Mouse (Mus musculus): ENCODE results near the gene 4930558K02Rik. TPM values are rescaled to one million over a fixed set of nuclear protein-coding genes. Genes with fewer than 3 reads are reported as not detected.
A peak's percentile ranks its signal among the peaks of the same experiment; 100 is the strongest.

Gene 4930558K02Rik
- total RNA-seq (2021), result not detected
- long read RNA-seq, experiment 1, result 0 reads
- long read RNA-seq, experiment 2, result 0 reads

DNA sequence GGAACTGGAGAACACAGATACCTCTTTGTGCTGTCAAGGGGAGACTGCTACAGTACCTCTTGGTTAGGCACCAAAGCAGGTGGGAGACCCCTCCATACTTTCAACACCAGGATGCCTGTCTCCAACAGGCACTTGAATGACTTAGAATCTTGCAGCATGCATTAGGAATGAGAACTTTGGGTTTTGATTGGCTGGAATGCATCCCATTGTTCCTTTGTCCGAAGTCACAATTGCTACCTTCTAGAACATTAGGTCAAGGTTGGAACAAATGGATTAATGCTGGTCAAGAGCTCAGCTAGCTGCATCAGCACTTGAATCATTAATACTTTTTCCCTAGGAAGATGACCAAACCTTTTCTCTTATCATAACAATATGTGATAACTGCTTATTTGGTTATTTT, at the start of gene 4930558K02Rik:
Gene 4930558K02Rik, minus strand, starts transcription at position 101 of the 400 bp plus-strand sequence.
- intact Hi-C loops (cut with DNase I), result loop anchor here (5.0 kb wide), 1 partner anchor 232 kb away; no protein-coding TSS in a partner anchor
- DNase-seq, result no peak

DNA sequence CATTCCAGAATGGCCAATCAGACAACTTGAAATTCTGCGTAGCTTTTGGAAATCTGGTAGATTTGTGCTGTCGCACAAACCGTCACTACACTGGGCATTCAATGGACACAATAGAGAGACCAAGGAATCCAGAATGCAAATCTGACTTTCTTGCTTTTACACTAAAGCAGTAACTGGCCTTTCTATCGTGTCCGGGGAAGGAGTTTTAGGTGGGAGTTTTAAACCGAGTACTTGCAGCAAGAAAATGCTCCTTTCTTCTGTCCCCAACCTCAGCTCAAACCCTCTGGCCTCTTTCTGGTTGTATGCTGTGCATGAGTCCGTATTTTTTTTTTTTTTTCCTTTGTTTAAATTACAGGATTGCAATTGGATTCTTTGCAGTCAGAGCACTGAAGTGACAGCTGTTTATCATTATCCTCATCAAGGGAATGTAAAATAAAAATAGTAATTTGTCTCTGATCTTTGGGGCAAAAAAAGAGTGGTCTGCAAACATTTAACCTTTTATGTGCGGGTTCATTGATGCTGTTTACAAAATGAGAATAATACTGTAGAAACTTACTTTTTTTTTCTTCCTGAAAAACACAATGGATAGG, 44.3 kb upstream of the 4930558K02Rik start:
- intact Hi-C loops (cut with DNase I), result no loop called here
- DNase-seq, result no peak

DNA sequence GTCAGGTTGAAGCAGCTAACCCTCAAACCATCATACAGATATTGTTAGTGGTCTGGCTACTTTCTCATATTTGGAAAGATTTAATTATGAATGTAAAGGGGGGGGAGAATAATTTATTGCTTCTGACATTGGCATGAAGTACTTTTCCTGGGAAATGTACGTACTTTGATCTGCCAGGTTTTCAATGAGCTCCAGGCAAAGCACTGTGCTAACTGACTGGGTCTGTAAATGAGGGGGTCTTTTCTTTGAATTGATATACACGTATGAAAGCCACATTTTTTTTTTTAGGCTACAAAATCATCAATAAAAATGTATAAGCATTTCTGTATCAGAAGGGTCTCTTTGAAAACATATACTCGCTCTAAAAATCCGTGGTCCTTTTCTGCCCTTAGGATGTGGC, 41.3 kb upstream of the 4930558K02Rik start:
- intact Hi-C loops (cut with DNase I), result no loop called here
- no peak for DNase-seq

DNA sequence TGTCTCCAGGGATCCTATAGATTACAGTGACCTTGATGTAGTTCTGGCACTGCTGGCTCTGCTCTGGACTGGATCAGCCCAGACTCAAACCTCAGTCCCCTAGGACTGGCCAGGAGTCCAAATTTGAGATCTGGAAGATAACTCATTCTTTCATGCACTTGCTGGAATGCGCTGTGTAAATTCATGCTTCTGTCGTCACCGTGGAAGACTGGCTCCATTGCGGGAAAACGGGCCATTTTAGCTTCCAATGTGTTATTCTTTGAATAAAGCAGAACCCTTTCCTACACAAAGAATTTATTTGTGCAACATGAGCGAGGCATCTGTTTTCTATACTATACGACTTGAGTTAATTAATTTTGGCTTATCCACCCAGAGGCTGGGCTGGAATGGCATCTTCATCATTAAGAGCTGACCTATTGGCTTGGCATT, 40.9 kb upstream of the 4930558K02Rik start:
- no peak for DNase-seq
- intact Hi-C loops (cut with DNase I), result no loop called here

DNA sequence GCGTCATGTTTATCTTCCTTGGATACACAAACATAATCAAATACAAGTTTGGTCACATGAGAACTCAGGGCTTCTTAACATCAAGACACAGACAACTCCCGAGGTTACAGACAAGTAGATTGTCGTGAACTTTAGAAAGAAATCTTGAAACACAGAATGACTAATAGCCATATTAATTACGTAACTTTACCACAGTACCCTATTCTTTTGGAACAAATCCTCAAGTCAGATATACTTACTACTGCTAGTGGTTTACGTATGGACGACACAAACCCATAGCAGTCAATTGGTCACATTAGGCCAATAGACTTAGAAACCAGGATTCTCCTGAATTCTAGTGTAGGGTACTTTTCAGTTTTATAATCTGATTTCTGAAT, 39.2 kb upstream of the 4930558K02Rik start:
- intact Hi-C loops (cut with DNase I), result no loop called here
- no peak for DNase-seq

DNA sequence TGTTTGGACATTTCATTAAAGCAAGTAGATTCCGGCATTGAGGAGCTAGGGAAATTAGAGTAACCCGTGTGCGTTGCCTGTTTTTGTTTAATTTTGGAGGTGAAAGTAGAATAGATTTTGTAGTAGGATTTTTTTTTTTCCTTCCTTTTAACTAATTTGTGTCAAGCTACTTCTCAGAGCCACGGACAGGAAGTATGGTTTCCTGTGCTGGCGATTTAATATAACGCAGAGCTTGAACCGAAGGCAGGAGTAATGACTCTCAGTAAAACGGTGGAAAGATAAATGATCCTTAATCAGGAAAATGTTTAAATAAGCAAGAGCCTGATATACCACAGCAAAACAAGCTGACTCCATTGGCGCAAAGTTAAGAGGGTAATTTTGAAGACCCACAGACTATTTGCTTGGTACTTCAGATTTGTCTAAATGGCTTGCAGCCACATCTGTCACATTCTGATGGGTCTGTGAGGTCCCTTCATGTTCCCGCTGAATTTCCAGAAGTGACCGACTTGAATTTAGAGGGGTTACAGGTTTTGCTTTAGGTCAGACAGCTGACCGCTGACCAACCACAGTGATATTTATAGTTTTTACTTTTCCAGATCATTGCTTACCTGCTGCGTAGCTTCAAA, 38.7 kb upstream of the 4930558K02Rik start:
- no peak for DNase-seq
- intact Hi-C loops (cut with DNase I), result no loop called here

DNA sequence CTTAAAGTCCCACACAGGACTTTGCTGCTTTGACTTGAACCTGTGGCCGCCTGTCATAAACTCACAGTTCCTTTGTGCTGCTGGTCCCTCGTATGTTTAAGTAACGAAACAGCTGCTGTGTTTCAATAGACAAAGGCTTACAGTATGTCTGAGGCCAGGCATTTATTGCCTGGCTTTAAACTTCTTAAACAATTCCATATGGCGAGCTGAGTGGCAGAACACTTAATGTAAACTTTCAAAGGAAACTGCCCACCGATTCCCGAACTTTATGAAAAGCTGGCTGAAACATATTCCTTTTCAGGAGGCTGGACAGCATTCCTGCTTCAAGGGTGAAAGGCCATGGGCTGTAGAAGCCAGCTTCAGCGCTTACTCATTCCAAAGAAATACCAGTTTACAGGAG, 37.5 kb upstream of the 4930558K02Rik start:
- DNase-seq, result no peak
- intact Hi-C loops (cut with DNase I), result no loop called here

DNA sequence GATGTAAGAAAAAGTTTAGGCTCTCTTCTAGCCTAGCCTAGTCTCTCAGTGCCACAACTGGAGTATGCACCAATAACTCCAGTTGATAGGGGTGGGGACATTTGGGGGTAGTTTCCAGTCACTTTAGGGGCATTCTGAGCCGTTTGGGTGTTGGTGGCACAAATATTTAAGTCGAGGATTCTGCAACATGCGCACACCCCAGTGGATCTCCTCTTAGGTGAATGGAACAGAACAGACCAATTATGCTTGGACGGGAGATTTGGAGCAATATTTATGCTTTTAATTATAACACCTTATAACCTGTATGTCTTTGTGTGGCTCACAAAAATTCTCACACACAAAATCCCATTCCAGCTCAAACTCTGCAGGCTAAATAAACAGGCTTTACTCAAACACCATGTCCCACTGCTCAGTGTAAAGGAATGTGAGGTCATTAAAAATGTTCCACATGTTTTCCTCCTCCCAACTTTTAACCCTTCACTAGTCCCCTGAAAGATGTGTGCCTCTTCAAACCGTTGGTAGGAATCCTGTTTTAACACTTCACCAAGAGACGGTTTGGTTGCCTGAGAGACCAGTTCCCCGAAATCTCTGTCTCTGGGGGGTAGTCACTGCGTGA, 35.9 kb upstream of the 4930558K02Rik start:
- intact Hi-C loops (cut with DNase I), result no loop called here
- DNase-seq, result no peak

DNA sequence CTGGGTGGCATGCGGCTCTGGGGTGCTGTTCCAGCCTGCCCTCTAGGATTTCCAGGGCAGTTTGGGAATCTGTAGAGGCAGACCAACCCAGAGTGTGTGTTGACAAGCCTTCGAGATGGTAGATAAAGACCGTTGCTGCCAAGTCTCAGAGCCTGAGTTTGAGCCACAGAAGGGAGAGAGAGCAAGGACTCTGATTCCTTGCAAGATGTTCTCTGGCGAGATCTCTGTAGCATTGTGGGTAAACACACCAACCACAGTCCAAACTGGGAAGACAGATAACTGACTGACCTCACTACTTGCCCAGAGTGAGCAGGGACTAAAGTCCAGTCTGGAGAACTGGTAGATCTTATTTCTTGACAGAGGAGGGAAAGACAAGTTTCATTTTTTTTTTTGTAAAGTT, 34.1 kb upstream of the 4930558K02Rik start:
- DNase-seq, result no peak
- intact Hi-C loops (cut with DNase I), result no loop called here

DNA sequence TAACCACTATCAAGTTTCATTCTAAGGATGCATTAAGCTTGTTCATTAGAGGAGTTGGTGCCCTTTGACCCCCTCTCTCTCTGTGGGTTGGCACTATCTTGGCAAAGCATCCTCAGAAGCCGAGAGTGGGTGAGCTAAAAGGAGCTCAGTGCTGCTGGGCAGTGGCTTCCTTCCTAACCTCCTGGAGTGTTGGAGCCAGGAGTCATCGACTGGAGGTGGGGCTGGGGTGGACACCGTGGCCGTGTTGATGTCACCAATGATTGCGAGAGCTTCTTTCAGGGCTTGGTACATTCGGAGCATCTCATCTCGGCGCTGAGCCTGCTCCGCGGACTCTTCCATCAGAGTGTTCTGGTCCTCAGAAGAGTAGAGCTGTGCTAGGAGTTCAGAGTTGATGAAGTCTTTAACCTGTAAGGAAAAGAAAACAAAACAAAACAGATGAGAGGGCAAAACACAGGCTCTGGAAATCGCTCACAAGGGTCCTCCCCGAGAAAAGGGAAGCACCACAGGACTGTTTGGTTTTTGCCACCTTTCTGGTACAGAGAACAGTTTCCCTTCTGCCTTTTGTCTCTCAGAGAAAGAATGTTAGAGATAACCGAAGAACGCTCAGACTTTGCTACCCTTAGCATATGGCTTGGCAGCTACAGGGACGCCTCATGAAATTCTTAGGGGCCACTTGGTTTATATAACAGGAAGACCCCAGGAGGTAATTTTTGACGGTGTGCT, 32.2 kb upstream of the 4930558K02Rik start:
- intact Hi-C loops (cut with DNase I), result no loop called here
- no peak for DNase-seq

DNA sequence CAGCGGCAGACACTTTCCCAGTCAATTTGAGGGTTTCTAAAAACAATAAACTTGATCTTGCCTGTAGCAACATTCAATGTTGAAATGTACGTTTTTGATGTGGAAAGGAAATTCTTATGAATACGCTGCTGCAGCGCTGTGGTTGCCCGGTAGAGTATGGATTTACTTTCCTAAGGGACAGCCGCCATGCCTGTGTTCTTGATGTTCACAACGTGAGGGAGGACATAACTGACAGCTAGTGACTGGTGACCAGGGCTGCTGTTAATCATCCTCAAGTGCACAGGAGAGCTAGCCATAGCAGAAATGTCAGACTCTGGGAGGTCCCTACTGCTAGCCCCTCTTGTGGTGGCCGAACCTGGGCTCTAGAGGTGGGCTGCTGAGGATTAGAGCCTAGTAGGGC, 29.6 kb upstream of the 4930558K02Rik start:
- intact Hi-C loops (cut with DNase I), result loop anchor here (2.0 to 10.0 kb wide), 3 partner anchors 32 to 208 kb away; no protein-coding TSS in a partner anchor
- no peak for DNase-seq

DNA sequence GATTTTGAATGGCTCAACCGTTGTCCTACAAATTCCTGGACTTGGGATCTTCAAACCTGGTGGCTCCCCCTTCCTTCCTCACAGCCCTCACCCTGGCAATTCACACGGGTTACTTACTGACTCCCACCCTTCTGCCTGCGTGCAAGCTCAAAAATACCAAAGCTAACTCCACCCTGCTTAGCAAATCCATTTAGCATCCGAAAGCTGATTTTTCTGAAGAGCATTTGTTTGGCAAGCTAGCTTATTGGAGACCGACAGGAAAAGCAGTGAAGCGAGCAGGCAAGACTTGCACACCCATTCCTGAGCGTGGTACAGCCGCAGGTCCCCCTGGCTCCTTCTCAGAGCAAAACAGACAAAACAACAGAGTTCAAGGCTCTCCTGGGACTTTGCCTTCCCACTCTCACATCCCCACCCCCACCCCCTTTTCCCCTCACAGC, 29.2 kb upstream of the 4930558K02Rik start:
- DNase-seq, result no peak
- intact Hi-C loops (cut with DNase I), result loop anchor here (2.0 to 10.0 kb wide), 3 partner anchors 32 to 209 kb away; no protein-coding TSS in a partner anchor

DNA sequence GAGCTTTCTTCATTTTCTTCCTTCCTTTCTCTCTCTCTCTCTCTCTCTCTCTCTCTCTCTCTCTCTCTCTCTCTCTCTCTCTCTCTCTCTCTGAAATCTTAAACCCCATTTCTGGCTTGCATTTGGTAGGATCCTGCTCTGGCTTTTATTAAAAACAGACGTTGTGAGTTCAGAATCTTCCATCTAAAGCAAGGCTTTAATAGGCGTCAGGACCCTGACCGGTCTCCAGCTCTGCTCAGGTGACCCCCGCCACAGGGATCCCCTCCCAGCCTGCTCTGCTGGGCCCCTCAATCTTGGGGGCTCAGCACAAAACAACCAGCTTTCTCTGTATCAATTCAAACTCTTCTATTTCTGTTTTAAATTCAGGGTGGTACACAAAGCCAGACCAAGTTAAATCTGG, 28.8 kb upstream of the 4930558K02Rik start:
- intact Hi-C loops (cut with DNase I), result loop anchor here (2.0 to 10.0 kb wide), 3 partner anchors 33 to 209 kb away; no protein-coding TSS in a partner anchor
- no peak for DNase-seq

DNA sequence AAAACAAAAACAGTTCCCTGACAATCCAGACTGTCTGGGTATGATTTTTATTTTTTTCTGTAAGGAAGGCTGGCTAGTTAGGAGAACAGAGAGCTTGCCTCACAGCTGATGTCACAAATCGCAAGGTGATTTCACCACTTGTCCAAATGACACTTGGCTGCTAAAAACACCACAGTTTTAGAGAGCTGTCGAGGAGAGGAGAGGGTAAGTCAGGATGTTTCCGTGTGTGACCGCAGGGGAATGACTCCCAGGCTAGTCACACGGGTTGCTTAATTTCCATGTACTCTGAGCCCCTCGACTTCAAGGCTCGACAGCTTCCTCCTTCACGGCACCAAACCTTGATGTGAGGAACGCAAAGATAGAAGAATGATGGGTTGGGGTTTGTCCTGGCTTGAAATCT, 26.7 kb upstream of the 4930558K02Rik start:
- no peak for DNase-seq
- intact Hi-C loops (cut with DNase I), result loop anchor here (5.0 to 10.0 kb wide), 2 partner anchors 89 to 211 kb away; no protein-coding TSS in a partner anchor

DNA sequence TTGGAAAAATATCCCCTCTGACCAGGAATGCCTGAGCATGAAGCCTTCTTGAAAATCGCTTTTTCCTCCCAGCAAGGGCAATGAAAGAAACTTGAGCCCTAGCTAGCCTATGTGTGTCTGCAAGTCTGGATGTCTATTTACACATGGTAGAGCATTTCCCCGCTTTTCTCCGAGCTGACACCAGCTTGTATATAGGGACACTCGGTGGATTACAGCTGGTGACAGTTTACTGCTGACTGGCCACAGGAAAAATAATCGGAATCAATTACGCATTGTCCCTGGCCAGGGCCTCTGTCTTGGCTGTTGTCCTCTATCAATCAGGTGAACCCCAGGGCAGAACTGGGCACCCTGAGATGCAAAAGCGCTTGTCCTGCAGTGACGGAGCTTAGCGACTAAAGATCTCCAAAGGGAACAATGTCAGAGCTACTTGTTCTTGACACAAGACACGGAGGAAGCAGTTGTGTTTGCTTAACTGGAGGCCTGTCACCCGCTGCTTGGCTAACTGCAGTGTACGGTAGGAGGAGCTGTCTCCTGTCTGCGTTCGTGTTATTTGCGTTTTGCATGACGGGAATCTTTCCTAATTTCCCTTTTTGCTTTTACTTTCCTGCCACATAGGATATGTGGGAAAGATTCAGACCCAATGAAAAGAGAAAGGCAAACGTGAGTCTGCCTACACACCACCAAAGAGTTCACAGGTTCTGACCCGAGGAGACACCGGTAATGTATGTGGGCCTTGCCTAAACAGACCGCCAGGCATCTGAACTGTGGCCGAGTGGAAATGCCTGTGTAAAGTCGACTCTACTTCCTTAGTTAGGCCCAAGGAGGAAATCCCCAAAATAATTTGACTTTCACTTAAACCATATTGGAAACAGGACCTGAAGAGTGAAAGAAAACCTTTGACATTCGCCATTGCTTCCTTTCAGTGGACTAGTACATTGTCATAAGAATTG, 25.7 kb upstream of the 4930558K02Rik start:
- intact Hi-C loops (cut with DNase I), result loop anchor here (5.0 to 10.0 kb wide), 3 partner anchors 90 to 272 kb away; no protein-coding TSS in a partner anchor
- DNase-seq, result peak; percentile 53 to 60

DNA sequence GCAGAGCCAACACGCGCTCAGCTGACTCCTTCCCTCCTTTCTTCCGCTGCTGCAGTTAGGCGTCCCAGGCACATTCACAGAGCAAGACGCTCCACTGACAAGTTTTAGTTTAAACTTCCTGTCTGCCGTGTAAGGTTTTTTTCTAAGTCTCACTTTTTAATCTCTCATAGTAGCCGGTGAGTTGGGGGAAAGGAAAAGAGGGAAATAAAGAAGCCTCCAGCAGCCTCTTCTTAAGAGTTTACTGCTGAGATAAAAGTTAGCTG, 25.0 kb upstream of the 4930558K02Rik start:
- intact Hi-C loops (cut with DNase I), result loop anchor here (5.0 to 10.0 kb wide), 2 partner anchors 90 to 273 kb away; no protein-coding TSS in a partner anchor
- peak; percentile 11 to 17 for DNase-seq

DNA sequence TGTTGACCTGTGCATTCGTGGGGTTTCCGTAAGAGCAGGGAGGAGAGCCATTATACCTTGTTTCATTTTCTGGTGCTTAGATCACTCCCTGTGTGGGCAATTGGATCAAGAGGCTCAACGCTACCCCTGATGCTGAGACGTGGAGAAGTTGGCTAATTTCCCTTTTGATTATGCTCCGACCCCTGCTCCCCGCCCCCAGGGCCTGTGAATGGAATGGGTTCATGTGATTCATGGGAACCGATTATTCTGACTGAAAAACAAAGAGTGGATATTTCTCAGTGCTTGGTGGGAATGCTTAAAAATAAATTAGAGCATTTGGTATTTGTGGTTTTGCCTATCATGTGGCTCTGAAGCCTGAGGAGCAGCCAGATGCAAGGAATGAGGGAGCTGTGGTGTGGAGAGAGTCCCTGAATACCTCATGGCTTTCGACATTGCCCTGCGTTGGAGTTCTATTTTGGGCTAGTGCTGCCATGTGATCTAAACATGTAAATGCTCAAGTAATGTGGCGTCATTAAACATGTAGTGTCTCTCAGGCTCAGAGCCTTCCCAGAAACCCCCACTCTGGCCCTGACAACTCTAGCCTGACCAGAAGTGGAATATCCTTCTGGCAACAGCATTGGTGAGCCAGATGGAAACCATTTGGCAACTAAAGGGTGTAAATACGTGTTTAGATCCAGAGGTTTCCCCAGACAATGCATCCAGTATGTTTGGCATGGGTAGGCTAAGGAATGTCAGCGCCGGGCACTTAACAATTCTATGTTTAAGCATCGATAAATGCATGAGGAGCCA, 24.5 kb upstream of the 4930558K02Rik start:
- intact Hi-C loops (cut with DNase I), result loop anchor here (5.0 to 10.0 kb wide), 2 partner anchors 91 to 273 kb away; no protein-coding TSS in a partner anchor
- peak in 1 of 2 experiments; percentile 14 for DNase-seq

DNA sequence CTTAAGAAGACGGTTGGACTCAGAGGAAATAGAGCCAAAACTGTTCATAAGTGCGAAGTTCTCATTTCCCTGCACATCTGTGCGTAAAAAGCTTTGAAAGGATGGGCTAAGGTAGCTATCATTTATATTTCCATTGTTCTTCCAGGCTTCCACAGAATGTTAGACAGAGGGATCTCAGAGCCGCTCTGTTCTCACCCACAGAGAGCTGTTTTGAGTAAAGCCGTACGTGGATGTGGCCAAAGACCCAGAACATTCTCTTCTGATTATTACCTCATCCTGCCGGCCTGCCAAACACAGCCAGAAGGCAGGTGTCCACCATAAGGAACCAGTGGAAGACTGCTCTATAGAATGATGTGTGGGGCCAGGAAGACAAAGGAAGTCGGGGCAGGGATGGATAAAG, 21.9 kb upstream of the 4930558K02Rik start:
- intact Hi-C loops (cut with DNase I), result loop anchor here (5.0 to 10.0 kb wide), 2 partner anchors 93 to 276 kb away; no protein-coding TSS in a partner anchor
- DNase-seq, result peak; percentile 21

DNA sequence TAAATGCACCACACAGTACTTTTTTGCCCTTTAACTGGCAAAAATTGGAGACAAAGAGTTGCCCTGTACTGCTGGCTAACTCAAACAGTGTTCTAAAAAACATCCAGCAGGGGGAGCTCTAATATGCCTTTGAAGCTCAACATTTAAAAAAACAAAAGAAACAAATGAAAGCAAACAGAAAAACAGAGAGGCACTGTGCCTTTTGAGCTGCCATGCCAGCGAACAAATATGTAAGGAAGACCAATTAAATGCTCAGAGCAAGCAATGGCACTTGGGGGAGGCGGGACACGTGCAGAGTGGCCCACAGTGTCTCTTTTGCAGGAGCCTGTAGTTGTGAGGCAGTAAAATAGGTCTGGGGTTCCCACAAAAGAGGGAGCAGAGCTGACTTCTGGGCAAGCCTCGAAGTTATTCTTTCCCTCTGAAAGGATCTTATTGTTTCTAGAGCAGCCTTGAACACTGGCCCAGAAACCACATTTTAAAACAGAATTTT, 20.5 kb upstream of the 4930558K02Rik start:
- DNase-seq, result peak; percentile 29 to 70
- intact Hi-C loops (cut with DNase I), result loop anchor here (2.0 to 10.0 kb wide), 3 partner anchors 95 to 313 kb away; no protein-coding TSS in a partner anchor

Data from heart, postnatal 14 days (tissue).